Mouse (Mus musculus) spleen, adult 2 months (tissue): Measurements from ENCODE around the gene Cngb1.

Source experiments
- CTCF ChIP-seq: fragments of 200-500 bp; IDR thresholded peaks from 2 replicates; pipeline ENCODE4 v1.5.1; 2011; ENCODE audit warnings: mild to moderate bottlenecking, inconsistent platforms; ENCODE audit not compliant: insufficient read depth, insufficient read length, insufficient replicate concordance; ENCODE audit errors: extremely low read depth
- POLR2A ChIP-seq: fragments of 200-500 bp; IDR thresholded peaks from 2 replicates; pipeline ENCODE4 v1.6.1; 2011; ENCODE audit warnings: low read depth, low read length, inconsistent platforms

DNA sequence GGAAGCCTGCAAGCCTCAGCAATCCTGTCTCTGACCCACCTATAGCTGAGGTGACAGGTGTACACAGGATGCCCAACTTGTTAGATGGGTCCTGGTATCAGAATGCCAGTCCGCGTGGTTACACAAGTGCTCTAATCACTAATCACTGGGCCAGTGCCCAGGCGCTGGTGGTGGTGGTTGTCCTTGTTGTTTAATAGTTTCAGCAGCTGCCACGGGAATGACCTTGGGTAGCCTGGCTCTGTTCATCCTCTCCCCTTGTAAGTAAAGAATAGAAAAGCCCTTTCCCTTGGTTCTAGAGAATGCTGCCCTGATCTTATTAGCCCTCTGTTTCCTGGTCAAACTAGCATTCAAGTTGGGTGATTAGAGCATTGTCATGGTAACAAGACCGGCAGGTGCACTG, 35.3 kb upstream of the Cngb1 start:
- no peak for TF ChIP-seq CTCF
- no peak for TF ChIP-seq POLR2A
